Mouse (Mus musculus) E14TG2a.4 (cell line): ENCODE results near the gene Impdh1.

Source experiments
- H3K27me3 ChIP-seq: 2 replicates; pipeline ENCODE4 v1.6.1; 2014; ENCODE audit warnings: low read length, control low read depth; ENCODE audit not compliant: insufficient read depth
- H3K36me3 ChIP-seq: 2 replicates; pipeline ENCODE4 v1.6.1; 2014; ENCODE audit warnings: low read length, control low read depth; ENCODE audit not compliant: insufficient read depth
- H3K4me1 ChIP-seq: replicated peaks from 2 replicates; pipeline ENCODE4 v1.6.1; 2014; ENCODE audit warnings: low read depth, low read length, control low read depth
- H3K4me3 ChIP-seq: replicated peaks from 2 replicates; pipeline ENCODE4 v1.5.1; 2014; ENCODE audit warnings: mild to moderate bottlenecking, low read length
- H3K9me3 ChIP-seq: 2 replicates; pipeline ENCODE4 v1.6.1; 2014; ENCODE audit warnings: low read length, control low read depth
- CTCF ChIP-seq: conservative IDR thresholded peaks from 2 replicates; pipeline ENCODE4 v1.5.1; 2014; ENCODE audit warnings: low read length
- NANOG ChIP-seq: IDR thresholded peaks from 2 replicates; pipeline ENCODE4 v1.6.1; 2014; ENCODE audit warnings: borderline replicate concordance, low read length, mixed read lengths
- POU5F1 ChIP-seq: IDR thresholded peaks from 2 replicates; pipeline ENCODE4 v1.6.1; 2014; ENCODE audit warnings: low read length, borderline replicate concordance

The Impdh1 gene

GRCm38 (mm10) chr6:29210231-29210936 is 5.8 kb downstream of the Impdh1 start:
- no peak overlapping the region for H3K4me3 ChIP-seq
- peaks cover 54% of the 10 kb centered on the region for H3K27me3 ChIP-seq
- H3K4me1 ChIP-seq, result peaks cover 40% of the 10 kb centered on the region
- no peak for TF ChIP-seq NANOG
- no peak for TF ChIP-seq CTCF
- TF ChIP-seq POU5F1, result no peak
- H3K9me3 ChIP-seq, result no peaks in the 10 kb centered on the region
- H3K36me3 ChIP-seq, result peaks cover 22% of the 10 kb centered on the region

GRCm38 (mm10) chr6:29208178-29208577 is 8.0 kb downstream of the Impdh1 start:
- Histone ChIP-seq H3K4me3 (no peak overlapping the region), H3K36me3 (peaks cover 38% of the 10 kb centered on the region), H3K27me3 (peaks cover 32% of the 10 kb centered on the region), H3K4me1 (peaks cover 49% of the 10 kb centered on the region), H3K9me3 (no peaks in the 10 kb centered on the region)
- TF ChIP-seq NANOG (no peak), CTCF (no peak), POU5F1 (no peak)

- TF ChIP-seq NANOG, result no peak
- no peak for TF ChIP-seq POU5F1
- no peak for TF ChIP-seq CTCF
Measured at GRCm38 (mm10) chr6:29207017-29207416, 9.1 kb downstream of the Impdh1 start.

GRCm38 (mm10) chr6:29206006-29206405 is 10.2 kb downstream of the Impdh1 start:
- peaks cover 52% of the 10 kb centered on the region for H3K4me1 ChIP-seq
- H3K9me3 ChIP-seq, result no peaks in the 10 kb centered on the region
- no peak overlapping the region for H3K4me3 ChIP-seq
- peaks cover 12% of the 10 kb centered on the region for H3K27me3 ChIP-seq
- TF ChIP-seq CTCF, result no peak
- no peak for TF ChIP-seq POU5F1
- no peak for TF ChIP-seq NANOG
- H3K36me3 ChIP-seq, result peaks cover 51% of the 10 kb centered on the region

More at GRCm38 (mm10) chr6:29207017-29207416, 9.1 kb downstream of the Impdh1 start:
- H3K36me3 ChIP-seq, result peaks cover 45% of the 10 kb centered on the region
- no peak overlapping the region for H3K4me3 ChIP-seq
- H3K9me3 ChIP-seq, result no peaks in the 10 kb centered on the region
- peaks cover 55% of the 10 kb centered on the region for H3K4me1 ChIP-seq
- peaks cover 22% of the 10 kb centered on the region for H3K27me3 ChIP-seq

- H3K36me3 ChIP-seq, result peaks cover 57% of the 10 kb centered on the region
- TF ChIP-seq CTCF (peak; percentile 99), POU5F1 (no peak)
- H3K9me3 ChIP-seq, result no peaks in the 10 kb centered on the region
- peaks cover 45% of the 10 kb centered on the region for H3K4me1 ChIP-seq
- H3K4me3 ChIP-seq, result peak overlapping the region; percentile 60
- peaks cover 11% of the 10 kb centered on the region for H3K27me3 ChIP-seq
Measured at GRCm38 (mm10) chr6:29204932-29205614, 11.1 kb downstream of the Impdh1 start.

- H3K27me3 ChIP-seq, result peaks cover 18% of the 10 kb centered on the region
- no peaks in the 10 kb centered on the region for H3K9me3 ChIP-seq
- no peak for TF ChIP-seq POU5F1
- no peak for TF ChIP-seq NANOG
- TF ChIP-seq CTCF, result no peak
- H3K36me3 ChIP-seq, result peaks cover 55% of the 10 kb centered on the region
- H3K4me1 ChIP-seq, result peaks cover 50% of the 10 kb centered on the region
- peak overlapping the region; percentile 60; the same call in 1 of the 2 replicates for H3K4me3 ChIP-seq
Measured at GRCm38 (mm10) chr6:29203861-29204585, 12.1 kb downstream of the Impdh1 start.

- TF ChIP-seq POU5F1, result no peak
- no peak for TF ChIP-seq CTCF
- TF ChIP-seq NANOG, result no peak
- Histone ChIP-seq H3K9me3 (no peaks in the 10 kb centered on the region), H3K36me3 (peaks cover 52% of the 10 kb centered on the region), H3K4me3 (peak overlapping the region; percentile 27), H3K27me3 (peaks cover 20% of the 10 kb centered on the region), H3K4me1 (peaks cover 56% of the 10 kb centered on the region)
Measured at GRCm38 (mm10) chr6:29203096-29203495, 13.1 kb downstream of the Impdh1 start.

- H3K9me3 ChIP-seq, result no peaks in the 10 kb centered on the region
- H3K4me3 ChIP-seq, result no peak overlapping the region
- peaks cover 47% of the 10 kb centered on the region for H3K36me3 ChIP-seq
- peaks cover 31% of the 10 kb centered on the region for H3K27me3 ChIP-seq
- TF ChIP-seq NANOG (no peak), CTCF (no peak), POU5F1 (no peak)
- peaks cover 56% of the 10 kb centered on the region for H3K4me1 ChIP-seq
Measured at GRCm38 (mm10) chr6:29201988-29202387, 14.2 kb downstream of the Impdh1 start.
